Mouse (Mus musculus): ENCODE data around the gene Pam16.

The Pam16 gene

GRCm38 (mm10) chr16:4649692-4650091 lies 24.9 kb upstream of the Pam16 start:
- in situ Hi-C loops (cut with MboI; ENCODE audit: low pct_unique_long_range_greater_than_20kb in 1 of 2, low sequenced_read_pairs in 2 of 2, unreplicated experiment in 1 of 2): loop anchor here (25.0 kb wide), 1 partner anchor 337 kb away; no protein-coding TSS in a partner anchor

GRCm38 (mm10) chr16:4649211-4649610 lies 24.4 kb upstream of the Pam16 start:
- in situ Hi-C loops (cut with MboI; ENCODE audit: low pct_unique_long_range_greater_than_20kb in 1 of 2, low sequenced_read_pairs in 2 of 2, unreplicated experiment in 1 of 2): no loop called here

- in situ Hi-C loops (cut with MboI; ENCODE audit: low pct_unique_long_range_greater_than_20kb in 1 of 2, low sequenced_read_pairs in 2 of 2, unreplicated experiment in 1 of 2): no loop called here
Observed at GRCm38 (mm10) chr16:4648416-4649023, 23.7 kb upstream of the Pam16 start.

DNA sequence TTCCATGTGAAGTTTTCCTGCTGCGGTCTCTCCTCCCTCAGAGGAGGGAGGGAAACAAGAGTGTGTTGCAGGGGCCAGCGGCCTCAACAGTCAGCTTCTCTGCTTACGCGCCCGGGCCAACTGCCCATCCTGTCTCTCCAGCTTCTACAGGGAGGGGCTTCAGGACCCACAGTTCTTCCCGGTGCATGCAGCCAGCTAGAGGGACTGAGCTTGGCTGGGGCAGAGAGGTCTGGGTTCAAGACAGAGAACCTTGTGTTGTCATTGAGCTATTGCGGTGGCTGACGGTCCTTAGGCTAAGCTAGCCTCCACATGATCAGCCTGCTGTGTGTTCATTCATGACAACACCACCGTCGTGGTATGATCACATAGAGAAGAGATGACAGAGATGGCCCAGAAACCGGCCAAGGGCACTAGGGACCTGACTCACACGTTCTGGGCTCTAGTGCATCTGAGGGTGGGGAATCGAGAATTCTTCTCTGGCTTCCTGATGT lies 22.9 kb upstream of the Pam16 start:
- in situ Hi-C loops (cut with MboI; ENCODE audit: low pct_unique_long_range_greater_than_20kb in 1 of 2, low sequenced_read_pairs in 2 of 2, unreplicated experiment in 1 of 2): no loop called here

- in situ Hi-C loops (cut with MboI; ENCODE audit: low pct_unique_long_range_greater_than_20kb in 1 of 2, low sequenced_read_pairs in 2 of 2, unreplicated experiment in 1 of 2): no loop called here
Observed at GRCm38 (mm10) chr16:4646831-4647230, 22.0 kb upstream of the Pam16 start.

GRCm38 (mm10) chr16:4645867-4646266 lies 21.1 kb upstream of the Pam16 start:
- in situ Hi-C loops (cut with MboI; ENCODE audit: low pct_unique_long_range_greater_than_20kb in 1 of 2, low sequenced_read_pairs in 2 of 2, unreplicated experiment in 1 of 2): no loop called here

GRCm38 (mm10) chr16:4643670-4644419 lies 19.1 kb upstream of the Pam16 start:
- in situ Hi-C loops (cut with MboI; ENCODE audit: low pct_unique_long_range_greater_than_20kb in 1 of 2, low sequenced_read_pairs in 2 of 2, unreplicated experiment in 1 of 2): no loop called here

GRCm38 (mm10) chr16:4642937-4643336 lies 18.1 kb upstream of the Pam16 start:
- in situ Hi-C loops (cut with MboI; ENCODE audit: low pct_unique_long_range_greater_than_20kb in 1 of 2, low sequenced_read_pairs in 2 of 2, unreplicated experiment in 1 of 2): no loop called here

DNA sequence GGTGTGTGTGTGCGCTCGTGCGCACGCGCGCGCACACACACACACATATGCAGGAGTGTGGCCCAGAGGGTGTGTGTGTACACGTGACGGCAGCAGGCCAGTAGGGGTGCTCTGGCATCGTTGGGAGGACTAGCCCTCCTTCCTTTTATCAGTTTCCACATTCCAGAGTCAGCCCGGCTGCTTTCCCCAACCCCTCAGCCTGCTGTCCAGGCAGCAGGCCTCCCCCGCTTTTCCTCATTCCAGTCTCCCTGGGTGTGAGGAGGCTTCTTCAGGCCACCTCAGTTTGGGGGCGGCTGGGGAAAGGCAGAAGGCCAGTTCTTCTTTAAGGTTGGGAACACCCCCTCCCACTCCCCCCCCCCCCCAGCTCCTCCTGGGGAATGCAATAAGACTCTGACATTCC lies 17.4 kb upstream of the Pam16 start:
- in situ Hi-C loops (cut with MboI; ENCODE audit: low pct_unique_long_range_greater_than_20kb in 1 of 2, low sequenced_read_pairs in 2 of 2, unreplicated experiment in 1 of 2): no loop called here

DNA sequence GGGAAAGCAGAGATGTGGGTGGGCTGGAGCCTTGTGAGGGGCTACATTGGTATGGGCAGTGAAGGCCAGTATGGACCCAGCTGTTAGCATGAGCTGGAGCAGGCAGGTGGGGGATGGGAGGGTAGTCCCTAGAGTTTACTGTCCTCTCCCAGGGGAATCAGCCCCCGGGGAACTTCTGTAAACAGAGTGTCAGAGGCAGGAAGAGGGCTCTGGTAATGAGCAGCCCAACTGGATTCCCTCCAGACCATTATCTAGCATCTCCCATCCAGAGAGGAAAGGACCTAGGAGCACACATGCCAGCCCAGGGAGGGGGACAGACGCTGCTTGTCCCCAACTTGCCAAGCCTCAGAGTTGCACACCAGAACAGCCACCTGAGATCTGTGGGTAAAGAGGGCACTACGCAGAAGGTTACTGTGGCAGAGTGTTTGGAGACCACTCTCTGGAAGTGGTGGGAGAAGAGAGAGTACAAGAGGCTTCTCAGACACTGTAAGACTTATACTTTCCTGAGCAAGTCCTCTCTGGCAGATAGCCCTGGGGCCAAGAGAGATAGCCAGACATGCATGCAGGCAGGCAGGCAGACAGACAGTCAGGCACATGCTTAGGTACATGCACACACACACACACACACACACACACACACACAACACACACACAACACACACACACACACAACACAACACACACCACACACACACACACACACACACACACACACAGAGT lies 16.5 kb upstream of the Pam16 start:
- in situ Hi-C loops (cut with MboI; ENCODE audit: low pct_unique_long_range_greater_than_20kb in 1 of 2, low sequenced_read_pairs in 2 of 2, unreplicated experiment in 1 of 2): no loop called here

DNA sequence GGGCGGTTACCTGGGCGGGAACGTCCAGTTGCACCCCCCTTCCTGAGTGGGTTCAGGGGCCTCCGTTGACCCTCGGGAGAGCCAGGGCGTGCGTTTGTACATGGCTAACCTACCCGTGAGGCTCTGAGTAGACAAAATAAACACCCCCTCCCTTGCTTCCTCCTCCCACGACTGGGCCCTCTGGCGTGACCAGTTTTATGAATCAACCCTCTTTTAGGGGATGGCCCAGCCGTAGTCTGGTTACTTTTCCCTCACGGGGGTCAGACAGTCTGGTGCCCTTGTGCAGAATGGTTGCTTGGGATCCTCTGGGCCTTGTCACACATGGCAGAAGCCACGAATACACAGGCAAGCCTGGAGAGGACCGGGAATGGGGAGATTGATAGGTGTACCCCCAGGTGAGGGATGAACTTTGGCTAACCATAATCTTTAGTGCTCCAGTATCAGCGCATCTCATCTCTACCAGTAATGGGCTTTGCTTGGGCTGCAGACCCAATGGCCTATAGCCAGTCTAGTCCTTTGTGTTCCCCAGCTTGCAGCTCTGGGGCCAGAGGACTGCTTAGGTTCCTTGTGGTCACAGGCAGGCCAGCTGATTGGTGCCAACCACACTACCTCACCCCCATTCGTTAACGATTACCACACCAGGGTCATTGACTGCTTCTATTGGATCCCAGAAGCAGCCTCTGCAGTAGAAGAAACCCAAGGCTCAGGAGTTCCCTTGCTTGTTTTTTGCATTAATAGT lies 15.6 kb upstream of the Pam16 start:
- in situ Hi-C loops (cut with MboI; ENCODE audit: low pct_unique_long_range_greater_than_20kb in 1 of 2, low sequenced_read_pairs in 2 of 2, unreplicated experiment in 1 of 2): no loop called here

DNA sequence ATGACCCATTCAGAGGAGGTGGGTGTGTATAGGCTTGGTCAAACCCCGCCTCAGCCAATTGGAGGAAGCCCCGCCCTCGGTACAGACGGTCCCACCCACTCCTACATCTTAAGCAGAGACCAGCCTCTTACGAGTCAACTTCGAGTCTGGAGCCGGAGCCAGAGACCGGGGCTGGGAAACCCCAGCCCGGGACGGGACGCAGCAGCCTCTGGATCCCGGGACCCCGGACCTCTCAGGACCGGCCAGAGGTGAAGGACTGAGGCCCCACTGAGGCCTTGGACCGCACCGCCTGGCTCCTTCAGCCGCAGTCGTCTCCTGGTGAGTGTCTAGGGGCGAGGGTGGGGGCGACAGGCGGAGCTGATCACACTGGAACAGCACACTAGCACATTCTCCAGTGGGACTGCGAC lies 15.0 kb upstream of the Pam16 start, which contains the start of the genes Vasn and Dnaja3:
Gene Vasn (plus strand): TSS at position 111 of the 407 bp plus-strand sequence.
Gene Dnaja3 (plus strand): TSS at position 159 of the 407 bp plus-strand sequence.
- in situ Hi-C loops (cut with MboI; ENCODE audit: low pct_unique_long_range_greater_than_20kb in 1 of 2, low sequenced_read_pairs in 2 of 2, unreplicated experiment in 1 of 2): no loop called here

DNA sequence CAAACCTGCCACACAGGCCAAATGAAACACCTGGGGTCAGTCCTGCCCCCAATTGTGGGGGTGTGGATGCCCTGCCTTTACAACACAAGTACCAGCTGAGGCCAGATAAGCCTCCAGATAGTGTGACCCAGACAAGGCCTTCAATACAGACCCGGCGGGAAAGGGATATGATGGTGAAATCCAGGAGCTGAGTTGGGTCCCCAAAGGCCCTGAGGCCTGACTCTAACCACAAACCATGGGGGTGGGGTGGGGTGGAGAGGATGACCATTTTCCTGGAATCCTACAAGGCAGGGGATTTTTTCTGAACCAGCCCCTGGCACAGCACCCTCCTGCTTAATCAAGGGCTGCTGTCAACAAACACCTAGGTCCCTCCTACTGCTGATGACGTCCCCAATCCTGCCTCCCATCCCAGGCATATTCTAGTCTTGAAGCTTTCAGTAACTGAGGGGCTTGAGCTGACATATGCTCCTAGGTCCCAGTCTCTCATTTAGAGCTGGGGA lies 14.2 kb upstream of the Pam16 start:
- in situ Hi-C loops (cut with MboI; ENCODE audit: low pct_unique_long_range_greater_than_20kb in 1 of 2, low sequenced_read_pairs in 2 of 2, unreplicated experiment in 1 of 2): no loop called here

- in situ Hi-C loops (cut with MboI; ENCODE audit: low pct_unique_long_range_greater_than_20kb in 1 of 2, low sequenced_read_pairs in 2 of 2, unreplicated experiment in 1 of 2): no loop called here
Observed at GRCm38 (mm10) chr16:4635760-4636159, 11.0 kb upstream of the Pam16 start.

- in situ Hi-C loops (cut with MboI; ENCODE audit: low pct_unique_long_range_greater_than_20kb in 1 of 2, low sequenced_read_pairs in 2 of 2, unreplicated experiment in 1 of 2): loop anchor here (5.0 kb wide), 2 partner anchors 33 to 38 kb away; no protein-coding TSS in a partner anchor
Observed at GRCm38 (mm10) chr16:4634681-4635080, 9.9 kb upstream of the Pam16 start.

GRCm38 (mm10) chr16:4633661-4634060 lies 8.9 kb upstream of the Pam16 start:
- in situ Hi-C loops (cut with MboI; ENCODE audit: low pct_unique_long_range_greater_than_20kb in 1 of 2, low sequenced_read_pairs in 2 of 2, unreplicated experiment in 1 of 2): loop anchor here (5.0 kb wide), 2 partner anchors 34 to 39 kb away; no protein-coding TSS in a partner anchor

- in situ Hi-C loops (cut with MboI; ENCODE audit: low pct_unique_long_range_greater_than_20kb in 1 of 2, low sequenced_read_pairs in 2 of 2, unreplicated experiment in 1 of 2): loop anchor here (5.0 kb wide), 2 partner anchors 35 to 40 kb away; no protein-coding TSS in a partner anchor
Observed at GRCm38 (mm10) chr16:4632050-4632449, 7.3 kb upstream of the Pam16 start.

DNA sequence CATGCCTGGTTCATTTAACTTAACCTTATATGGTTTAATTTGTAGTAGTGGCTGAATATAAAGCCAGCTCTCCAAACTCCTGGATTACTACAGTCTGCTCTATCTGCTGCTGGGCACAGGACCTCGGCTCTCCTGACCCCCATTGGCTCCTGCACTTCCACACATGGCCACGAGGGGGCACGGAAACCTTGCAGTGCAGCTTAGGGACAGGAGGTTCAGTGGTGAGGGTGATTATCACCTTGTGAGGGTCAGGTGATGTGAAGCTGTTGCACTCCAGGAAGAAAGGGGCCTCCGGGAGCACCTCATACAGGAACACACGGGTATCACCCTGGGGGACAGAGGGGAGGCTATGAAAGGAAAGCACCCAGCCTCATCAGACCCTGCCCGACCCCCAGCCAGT lies 5.2 kb upstream of the Pam16 start:
- in situ Hi-C loops (cut with MboI; ENCODE audit: low pct_unique_long_range_greater_than_20kb in 1 of 2, low sequenced_read_pairs in 2 of 2, unreplicated experiment in 1 of 2): loop anchor here (5.0 kb wide), 2 partner anchors 37 to 42 kb away; no protein-coding TSS in a partner anchor
